Mouse (Mus musculus) MEL (cell line): Measurements from ENCODE around the gene Gm4792. TPM values are rescaled to one million over a fixed set of nuclear protein-coding genes. Genes with fewer than 3 reads are reported as not detected.

Source experiments
- DNase-seq: peaks from one replicate; pipeline ENCODE4 v3.0.0; 2011; ENCODE audit warnings: low read depth, low spot score
- H3K27ac ChIP-seq: 2 replicates; pipeline ENCODE4 v1.5.1; 2012; ENCODE audit warnings: low read depth, mild to moderate bottlenecking, control low read depth, low read length, moderate library complexity; ENCODE audit not compliant: control insufficient read depth
- H3K27me3 ChIP-seq, 2 experiments: fragments of 150-350 bp in 1 of 2; sonication (generic) in 1 of 2; 2 replicates each; pipeline ENCODE4 v1.6.1; 2012; ENCODE audit warnings: low read length in 2 of 2, mild to moderate bottlenecking in 2 of 2, improper control_type of control experiment in 1 of 2, moderate library complexity in 1 of 2; ENCODE audit not compliant: insufficient read depth in 2 of 2, control insufficient read depth in 1 of 2
- H3K36me3 ChIP-seq, 2 experiments: 2 replicates each; pipeline ENCODE4 v1.6.1; 2012 to 2014; ENCODE audit warnings: low read length in 2 of 2, improper control_type of control experiment in 1 of 2, inconsistent platforms in 1 of 2, mild to moderate bottlenecking in 1 of 2; ENCODE audit not compliant: insufficient read depth in 2 of 2, control insufficient read depth in 1 of 2
- H3K4me1 ChIP-seq, 2 experiments: fragments of 150-350 bp in 1 of 2; sonication (generic) in 1 of 2; 2 replicates each; pipeline ENCODE4 v1.6.1; 2012; ENCODE audit warnings: low read length in 2 of 2, improper control_type of control experiment in 1 of 2, mild to moderate bottlenecking in 1 of 2; ENCODE audit not compliant: insufficient read depth in 2 of 2, control insufficient read depth in 1 of 2
- H3K4me3 ChIP-seq, 2 experiments: fragments of 150-350 bp in 1 of 2; sonication (generic) in 1 of 2; 2 replicates each; pipeline ENCODE4 v1.5.1; 2012; ENCODE audit warnings: low read depth in 2 of 2, low read length in 2 of 2, mild to moderate bottlenecking in 2 of 2, moderate library complexity in 2 of 2, control low read depth in 1 of 2, improper control_type of control experiment in 1 of 2; ENCODE audit not compliant: control insufficient read depth in 1 of 2, insufficient read depth in 1 of 2
- H3K79me2 ChIP-seq: 2 replicates; pipeline ENCODE4 v1.6.1; 2012; ENCODE audit warnings: mild to moderate bottlenecking, low read length, moderate library complexity; ENCODE audit not compliant: control insufficient read depth, poor library complexity, insufficient read depth
- H3K9ac ChIP-seq: 2 replicates; pipeline ENCODE4 v1.6.1; 2012; ENCODE audit warnings: low read depth, mild to moderate bottlenecking, control low read depth, low read length, moderate library complexity; ENCODE audit not compliant: control insufficient read depth, poor library complexity, severe bottlenecking
- H3K9me3 ChIP-seq: fragments of 150-350 bp; sonication (generic); replicated peaks from 2 replicates; pipeline ENCODE4 v1.6.1; 2012; ENCODE audit warnings: mild to moderate bottlenecking, low read length, improper control_type of control experiment, moderate library complexity; ENCODE audit not compliant: insufficient read depth
- BHLHE40 ChIP-seq: IDR thresholded peaks from 2 replicates; pipeline ENCODE4 v1.6.1; 2012; ENCODE audit warnings: low read depth, mild to moderate bottlenecking, inconsistent platforms, low read length, improper control_type of control experiment, borderline replicate concordance
- CHD1 ChIP-seq: IDR thresholded peaks from 2 replicates; pipeline ENCODE4 v1.6.1; 2012; ENCODE audit warnings: low read depth, mild to moderate bottlenecking, inconsistent platforms, low read length, improper control_type of control experiment
- CTCF ChIP-seq, 3 experiments: IDR thresholded peaks in 2 of 3; conservative IDR thresholded peaks in 1 of 3; 2 replicates each; pipeline ENCODE4 v1.5.1; 2011 to 2012; ENCODE audit warnings: low read length in 3 of 3, low read depth in 2 of 3, mild to moderate bottlenecking in 2 of 3, improper control_type of control experiment in 1 of 3, inconsistent platforms in 1 of 3, mixed read lengths in 1 of 3, moderate library complexity in 1 of 3; ENCODE audit not compliant: control insufficient read depth in 1 of 3, insufficient read depth in 1 of 3, poor library complexity in 1 of 3, severe bottlenecking in 1 of 3
- E2F4 ChIP-seq: IDR thresholded peaks from 2 replicates; pipeline ENCODE4 v1.6.1; 2011; ENCODE audit warnings: low read depth, low read length, improper control_type of control experiment, borderline replicate concordance
- EP300 ChIP-seq, 2 experiments: IDR thresholded peaks; 2 replicates each; pipeline ENCODE4 v1.6.1; 2011; ENCODE audit warnings: improper control_type of control experiment in 2 of 2, low read length in 2 of 2, low read depth in 1 of 2, mild to moderate bottlenecking in 1 of 2
- GABPA ChIP-seq: IDR thresholded peaks from 2 replicates; pipeline ENCODE4 v1.6.1; 2012; ENCODE audit warnings: low read depth, mild to moderate bottlenecking, inconsistent platforms, low read length, improper control_type of control experiment, moderate library complexity
- JUND ChIP-seq: IDR thresholded peaks from 2 replicates; pipeline ENCODE4 v1.6.1; 2011; ENCODE audit warnings: low read depth, mild to moderate bottlenecking, improper control_type of control experiment, low read length
- MAFK ChIP-seq: IDR thresholded peaks from 2 replicates; pipeline ENCODE4 v1.6.1; 2011; ENCODE audit warnings: low read depth, mild to moderate bottlenecking, low read length, improper control_type of control experiment, borderline replicate concordance
- MEF2A ChIP-seq: IDR thresholded peaks from 2 replicates; pipeline ENCODE4 v1.6.1; 2014; ENCODE audit warnings: low read depth, mild to moderate bottlenecking, inconsistent platforms, low read length, improper control_type of control experiment; ENCODE audit not compliant: poor library complexity, insufficient replicate concordance, severe bottlenecking; ENCODE audit errors: extremely low read depth
- MYC ChIP-seq: IDR thresholded peaks from 2 replicates; pipeline ENCODE4 v1.6.1; 2011; ENCODE audit warnings: low read depth, mild to moderate bottlenecking, low read length, improper control_type of control experiment, moderate library complexity
- NRF1 ChIP-seq: IDR thresholded peaks from 2 replicates; pipeline ENCODE4 v1.6.1; 2014; ENCODE audit warnings: low read depth, mild to moderate bottlenecking, inconsistent platforms, low read length, improper control_type of control experiment, moderate library complexity; ENCODE audit not compliant: poor library complexity, insufficient read depth, severe bottlenecking
- POLR2A ChIP-seq, 2 experiments: IDR thresholded peaks; 2 replicates each; pipeline ENCODE4 v1.6.1; 2011 to 2012; ENCODE audit warnings: low read length in 2 of 2, mild to moderate bottlenecking in 2 of 2, control low read depth in 1 of 2, improper control_type of control experiment in 1 of 2, low read depth in 1 of 2, moderate library complexity in 1 of 2; ENCODE audit not compliant: control insufficient read depth in 1 of 2, insufficient read depth in 1 of 2, poor library complexity in 1 of 2
- SIN3A ChIP-seq: IDR thresholded peaks from 2 replicates; pipeline ENCODE4 v1.6.1; 2012; ENCODE audit warnings: low read length, improper control_type of control experiment, inconsistent platforms
- SMC3 ChIP-seq: IDR thresholded peaks from 2 replicates; pipeline ENCODE4 v1.6.1; 2011; ENCODE audit warnings: low read depth, low read length, improper control_type of control experiment
- TBP ChIP-seq: IDR thresholded peaks from 2 replicates; pipeline ENCODE4 v1.8.0; 2011; ENCODE audit warnings: low read depth, low read length, improper control_type of control experiment
- USF1 ChIP-seq: IDR thresholded peaks from 2 replicates; pipeline ENCODE4 v1.6.1; 2014; ENCODE audit warnings: low read depth, mild to moderate bottlenecking, inconsistent platforms, low read length, improper control_type of control experiment, moderate library complexity
- ZC3H11A ChIP-seq: IDR thresholded peaks from 2 replicates; pipeline ENCODE4 v1.6.1; 2012; ENCODE audit warnings: low read depth, mild to moderate bottlenecking, inconsistent platforms, low read length, improper control_type of control experiment
- polyA plus RNA-seq, 2 experiments: library from polyadenylated mRNA; stranded (reverse) in 1 of 2; unstranded in 1 of 2; fragments of >175 nt in 1 of 2; fragments of >200 nt in 1 of 2; gene quantifications; 2 replicates each; pipeline versions ENCODE4 v1.2.1 to v1.2.4; 2012; ENCODE audit warnings: low replicate concordance in 2 of 2, low read depth in 1 of 2; ENCODE audit not compliant: insufficient read length in 2 of 2, insufficient read depth in 1 of 2, missing spikeins in 1 of 2
- total RNA-seq: library from RNA; depleted of rRNA; stranded (reverse); fragments of 300-350 nt; gene quantifications from 2 replicates; pipeline ENCODE4 v1.2.3, GENCODE M21; 2012

Gene Gm4792
- total and polyA plus RNA-seq, 3 experiments = not detected

DNA sequence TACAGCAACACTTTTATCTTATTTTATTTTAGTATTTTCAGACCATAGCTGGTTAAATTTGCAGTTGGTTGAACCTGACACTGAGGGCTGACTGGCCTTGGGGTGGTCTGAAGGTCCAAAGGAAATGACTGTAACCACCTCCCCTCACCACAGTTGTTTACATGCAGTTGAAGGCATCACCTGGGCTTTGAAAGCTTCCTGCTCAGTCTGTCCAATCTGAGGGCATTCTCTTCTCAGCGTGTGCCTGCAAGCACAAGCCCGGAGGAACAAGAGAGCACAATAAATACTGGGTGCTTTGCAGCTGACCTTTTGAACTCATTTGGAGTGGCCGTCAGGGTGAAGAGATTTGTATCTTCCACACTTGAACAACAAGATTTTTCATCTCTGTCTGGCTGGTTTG, 23.2 kb downstream of the Gm4792 start:
- no peak for DNase-seq
- TF ChIP-seq POLR2A (IDR thresholded peaks at IDR 0.05; ENCODE audit: control insufficient read depth in 1 of 2, insufficient read depth in 1 of 2, low read depth in 1 of 2, low read length in 2 of 2, poor library complexity in 1 of 2) (no peak), TBP (no peak), CHD1 (no peak), JUND (no peak), E2F4 (no peak), SMC3 (no peak), ZC3H11A (no peak)
- no peak overlapping the region for H3K4me3 ChIP-seq
- no peak overlapping the region for H3K9ac ChIP-seq
- H3K79me2 ChIP-seq = no peaks in the 10 kb centered on the region
- no peaks in the 10 kb centered on the region for H3K9me3 ChIP-seq
- peaks cover 0 to 2% of the 10 kb centered on the region in 2 experiments; a peak in 1 of 4 replicates for H3K27me3 ChIP-seq
- no peaks in the 10 kb centered on the region for H3K4me1 ChIP-seq
- no peaks in the 10 kb centered on the region for H3K36me3 ChIP-seq
- H3K27ac ChIP-seq = no peak overlapping the region

GRCm38 (mm10) chr10:94265656-94266542, 32.6 kb downstream of the Gm4792 start:
- Histone ChIP-seq H3K9ac (no peak overlapping the region), H3K4me3 (no peak overlapping the region), H3K36me3 (peaks cover 0 to 2% of the 10 kb centered on the region in 2 experiments; a peak in 1 of 4 replicates), H3K9me3 (no peaks in the 10 kb centered on the region), H3K4me1 (peaks cover 0 to 1% of the 10 kb centered on the region in 2 experiments; a peak in 2 of 4 replicates), H3K27me3 (no peaks in the 10 kb centered on the region), H3K79me2 (no peaks in the 10 kb centered on the region), H3K27ac (no peak overlapping the region)
- TF ChIP-seq CTCF (IDR thresholded peaks at IDR 0.05 in 2 of 3, conservative IDR thresholded peaks at IDR 0.05 in 1 of 3; ENCODE audit: control insufficient read depth in 1 of 3, insufficient read depth in 1 of 3, low read depth in 2 of 3, low read length in 3 of 3, poor library complexity in 1 of 3, severe bottlenecking in 1 of 3) = no peak
- TF ChIP-seq SIN3A = no peak
- no peak for TF ChIP-seq NRF1
- no peak for TF ChIP-seq BHLHE40
- no peak for TF ChIP-seq EP300 (IDR thresholded peaks at IDR 0.05; ENCODE audit: low read depth in 1 of 2, low read length in 2 of 2)
- TF ChIP-seq USF1 = no peak
- TF ChIP-seq MAFK = no peak
- no peak for TF ChIP-seq GABPA
- no peak for TF ChIP-seq MYC
- TF ChIP-seq MEF2A = no peak
- DNase-seq = no peak
